Mouse (Mus musculus) ES-E14 (cell line): ENCODE measurements around the gene Hoxb4. TPM values are rescaled to one million over a fixed set of nuclear protein-coding genes. Genes with fewer than 3 reads are reported as not detected.

ENCODE experiments used
- DNase-seq: peaks from one replicate; pipeline ENCODE4 v3.0.0-alpha.2; 2013; ENCODE audit warnings: low read depth, low spot score
- H3K27ac ChIP-seq: 2 replicates; pipeline ENCODE4 v1.5.1; 2012; ENCODE audit warnings: low read depth, mild to moderate bottlenecking, low read length, moderate library complexity, mixed read lengths; ENCODE audit not compliant: poor library complexity, insufficient read depth, severe bottlenecking
- H3K36me3 ChIP-seq: 2 replicates; pipeline ENCODE4 v1.6.1; 2012; ENCODE audit warnings: mild to moderate bottlenecking, low read length, moderate library complexity, mixed read lengths; ENCODE audit not compliant: control insufficient read depth, poor library complexity, insufficient read depth, severe bottlenecking
- H3K4me1 ChIP-seq, 2 experiments: fragments of 150-350 bp in 1 of 2; sonication (generic) in 1 of 2; 2 replicates each; pipeline ENCODE4 v1.6.1; 2012; ENCODE audit warnings: low read length in 2 of 2, mild to moderate bottlenecking in 1 of 2, mixed read lengths in 1 of 2; ENCODE audit not compliant: control insufficient read depth in 2 of 2, insufficient read depth in 2 of 2, poor library complexity in 1 of 2
- H3K4me3 ChIP-seq, 2 experiments: fragments of 150-350 bp in 1 of 2; sonication (generic) in 1 of 2; 2 replicates each; pipeline ENCODE4 v1.5.1; 2012; ENCODE audit warnings: low read length in 2 of 2, low read depth in 1 of 2, mild to moderate bottlenecking in 1 of 2, mixed read lengths in 1 of 2; ENCODE audit not compliant: insufficient read depth in 1 of 2, poor library complexity in 1 of 2, severe bottlenecking in 1 of 2
- H3K9ac ChIP-seq: 2 replicates; pipeline ENCODE4 v1.6.1; 2012; ENCODE audit warnings: low read depth, mild to moderate bottlenecking, low read length, mixed read lengths; ENCODE audit not compliant: poor library complexity, insufficient read depth, severe bottlenecking
- H3K9me3 ChIP-seq: fragments of 150-350 bp; sonication (generic); 2 replicates; pipeline ENCODE4 v1.6.1; 2012; ENCODE audit warnings: low read depth, mild to moderate bottlenecking, low read length; ENCODE audit not compliant: control insufficient read depth, insufficient read depth
- CHD2 ChIP-seq: IDR thresholded peaks from 2 replicates; pipeline ENCODE4 v1.6.1; 2014; ENCODE audit warnings: mild to moderate bottlenecking, low read depth, low read length, inconsistent platforms
- HCFC1 ChIP-seq: IDR thresholded peaks from 2 replicates; pipeline ENCODE4 v1.6.1; 2012; ENCODE audit warnings: low read length, inconsistent platforms, borderline replicate concordance; ENCODE audit not compliant: insufficient read depth
- MAFK ChIP-seq: IDR thresholded peaks from 2 replicates; pipeline ENCODE4 v1.6.1; 2014; ENCODE audit warnings: mild to moderate bottlenecking, low read depth, low read length, inconsistent platforms; ENCODE audit not compliant: insufficient read depth
- ZC3H11A ChIP-seq: IDR thresholded peaks from 2 replicates; pipeline ENCODE4 v1.6.1; 2012; ENCODE audit warnings: low read depth, mild to moderate bottlenecking, inconsistent platforms, low read length, borderline replicate concordance
- ZNF384 ChIP-seq: IDR thresholded peaks from 2 replicates; pipeline ENCODE4 v1.6.1; 2012; ENCODE audit warnings: low read depth, low read length, inconsistent platforms
- in situ Hi-C, 2 experiments: fragments of 600-800 bp; cut with MboI; formaldehyde crosslinking; loops; one replicate each; pipeline ENCODE4 v1.15.1; 2025; ENCODE audit warnings: low sequenced_read_pairs in 2 of 2, inconsistent platforms in 1 of 2; ENCODE audit not compliant: unreplicated experiment in 2 of 2
- total RNA-seq: library from RNA; depleted of rRNA; stranded (reverse); fragments of 300-350 nt; gene quantifications from 2 replicates; pipeline ENCODE4 v1.2.3, GENCODE M21; 2012

Gene Hoxb4
- total RNA-seq, 1 experiment, result 1.2 TPM

GRCm38 (mm10) chr11:96337026-96337425 is 19.0 kb downstream of the Hoxb4 start:
- Histone ChIP-seq H3K36me3 (no peaks in the 10 kb centered on the region), H3K27ac (no peak overlapping the region), H3K4me3 (no peak overlapping the region), H3K9me3 (no peaks in the 10 kb centered on the region), H3K4me1 (no peaks in the 10 kb centered on the region), H3K9ac (no peak overlapping the region)
- no peak for DNase-seq
- TF ChIP-seq CHD2 (no peak), HCFC1 (no peak), ZC3H11A (no peak), MAFK (no peak), ZNF384 (no peak)
- in situ Hi-C loops, result loop anchor here (10.0 kb wide), 3 partner anchors 52 to 162 kb away; partner anchors contain the start of genes Hoxb13 (in 1 of the 2), Hoxb7 (in 1 of the 2) and Hoxb8 (in 1 of the 2)

GRCm38 (mm10) chr11:96338957-96339855 is 21.1 kb downstream of the Hoxb4 start:
- no peaks in the 10 kb centered on the region for H3K36me3 ChIP-seq
- H3K4me1 ChIP-seq, result peaks cover 0 to under 1% of the 10 kb centered on the region in 2 experiments; a peak in 1 of 4 replicates
- TF ChIP-seq MAFK, result no peak
- no peak for TF ChIP-seq HCFC1
- no peak for TF ChIP-seq CHD2
- TF ChIP-seq ZNF384, result no peak
- no peak for TF ChIP-seq ZC3H11A
- no peak overlapping the region for H3K9ac ChIP-seq
- H3K9me3 ChIP-seq, result no peaks in the 10 kb centered on the region
- no peak overlapping the region for H3K4me3 ChIP-seq
- no peak for DNase-seq
- in situ Hi-C loops, result loop anchor here (10.0 kb wide), 3 partner anchors 54 to 164 kb away; partner anchors contain the start of genes Hoxb13 (in 1 of the 2), Hoxb7 (in 1 of the 2) and Hoxb8 (in 1 of the 2)
- no peak overlapping the region for H3K27ac ChIP-seq

- in situ Hi-C loops, result no loop called here
- Histone ChIP-seq H3K4me3 (no peak overlapping the region), H3K9ac (no peak overlapping the region), H3K9me3 (no peaks in the 10 kb centered on the region), H3K36me3 (no peaks in the 10 kb centered on the region), H3K4me1 (peaks cover 0 to 7% of the 10 kb centered on the region in 2 experiments; a peak in 1 of 4 replicates), H3K27ac (no peak overlapping the region)
- DNase-seq, result no peak
- TF ChIP-seq CHD2, result no peak
- TF ChIP-seq MAFK, result no peak
- no peak for TF ChIP-seq ZNF384
- TF ChIP-seq ZC3H11A, result no peak
- no peak for TF ChIP-seq HCFC1
Observed at GRCm38 (mm10) chr11:96340698-96341365, 22.8 kb downstream of the Hoxb4 start.

- no peak for DNase-seq
- H3K27ac ChIP-seq, result no peak overlapping the region
- in situ Hi-C loops, result no loop called here
- H3K9ac ChIP-seq, result no peak overlapping the region
- no peaks in the 10 kb centered on the region for H3K36me3 ChIP-seq
- TF ChIP-seq MAFK (no peak), CHD2 (no peak), ZNF384 (no peak), HCFC1 (no peak), ZC3H11A (no peak)
- H3K4me1 ChIP-seq, result peaks cover 0 to 10% of the 10 kb centered on the region in 2 experiments; a peak in 1 of 4 replicates
- no peak overlapping the region; a peak in 1 of 4 replicates for H3K4me3 ChIP-seq
- no peaks in the 10 kb centered on the region for H3K9me3 ChIP-seq
Observed at GRCm38 (mm10) chr11:96341701-96342575, 23.9 kb downstream of the Hoxb4 start.
